Mouse (Mus musculus) cerebellum, adult 11 months (tissue): Measurements from ENCODE around the gene Zfp775.

Source experiments
- DNase-seq: peaks from one replicate; pipeline ENCODE4 v3.0.0; 2022

Gene Zfp775

GRCm38 (mm10) chr6:48628808-48629660 lies 27.2 kb downstream of the Zfp775 start:
- peak; percentile 52 for DNase-seq

DNA sequence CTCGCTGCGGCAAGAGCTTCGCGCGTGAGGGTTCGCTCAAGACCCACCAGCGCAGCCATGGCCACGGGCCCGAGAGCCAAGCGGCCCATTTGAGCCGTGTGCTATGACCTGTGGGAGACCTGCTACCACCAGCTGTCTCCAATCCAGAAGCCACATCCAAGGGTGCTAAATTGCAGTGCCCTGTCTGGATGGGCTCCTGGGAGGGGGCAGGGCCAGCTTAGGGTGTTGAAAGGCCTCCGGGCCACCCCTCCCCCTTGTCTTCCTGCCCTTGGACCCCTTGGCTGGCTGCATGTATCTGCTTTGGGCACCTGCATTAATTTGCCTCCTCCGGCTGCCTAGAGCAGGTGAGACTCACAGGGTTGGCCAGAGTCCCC lies 27.8 kb downstream of the Zfp775 start:
- DNase-seq: no peak

- DNase-seq: no peak
These were observed 29.0 kb downstream of the Zfp775 start for GRCm38 (mm10) chr6:48630831-48631230.

- no peak for DNase-seq
These were observed 33.2 kb downstream of the Zfp775 start for GRCm38 (mm10) chr6:48635105-48635504.

GRCm38 (mm10) chr6:48636515-48636914 lies 34.7 kb downstream of the Zfp775 start:
- DNase-seq: no peak

DNA sequence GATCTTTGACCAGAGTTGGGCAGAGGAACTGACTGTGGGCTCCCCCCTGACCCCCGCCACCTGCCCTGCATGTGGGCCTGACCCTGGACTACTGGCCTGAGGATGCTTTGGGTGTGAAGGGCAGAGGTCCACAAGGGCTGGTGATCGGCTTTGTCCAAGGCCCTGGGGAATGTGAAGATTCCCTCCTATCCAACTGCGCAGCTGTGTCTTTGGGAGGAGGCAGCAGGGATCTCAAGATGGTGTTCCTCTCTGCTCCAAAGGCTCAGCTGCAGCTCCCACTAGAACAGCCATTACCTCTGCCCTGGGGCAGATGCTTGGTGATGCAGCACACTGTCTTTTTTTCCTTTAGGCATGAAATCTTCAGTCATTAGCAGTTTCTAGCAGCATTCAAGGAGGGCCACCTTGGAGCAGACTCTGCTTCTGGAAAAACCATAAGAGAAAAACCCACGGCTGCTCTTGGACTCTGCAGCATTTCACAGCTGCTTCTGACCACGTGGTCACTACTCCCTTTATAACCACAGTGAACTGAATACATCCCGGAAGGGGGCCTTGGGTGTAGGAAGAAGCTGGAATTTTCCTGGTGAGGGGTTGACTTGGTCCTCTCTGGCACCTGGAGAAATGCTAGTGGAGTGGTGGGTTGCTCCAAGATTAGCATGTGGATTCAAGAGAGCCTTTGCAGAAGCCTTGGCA lies 36.1 kb downstream of the Zfp775 start:
- no peak for DNase-seq

GRCm38 (mm10) chr6:48638553-48638952 lies 36.7 kb downstream of the Zfp775 start:
- no peak for DNase-seq

- no peak for DNase-seq
These were observed 39.5 kb downstream of the Zfp775 start for GRCm38 (mm10) chr6:48641391-48641790.

DNA sequence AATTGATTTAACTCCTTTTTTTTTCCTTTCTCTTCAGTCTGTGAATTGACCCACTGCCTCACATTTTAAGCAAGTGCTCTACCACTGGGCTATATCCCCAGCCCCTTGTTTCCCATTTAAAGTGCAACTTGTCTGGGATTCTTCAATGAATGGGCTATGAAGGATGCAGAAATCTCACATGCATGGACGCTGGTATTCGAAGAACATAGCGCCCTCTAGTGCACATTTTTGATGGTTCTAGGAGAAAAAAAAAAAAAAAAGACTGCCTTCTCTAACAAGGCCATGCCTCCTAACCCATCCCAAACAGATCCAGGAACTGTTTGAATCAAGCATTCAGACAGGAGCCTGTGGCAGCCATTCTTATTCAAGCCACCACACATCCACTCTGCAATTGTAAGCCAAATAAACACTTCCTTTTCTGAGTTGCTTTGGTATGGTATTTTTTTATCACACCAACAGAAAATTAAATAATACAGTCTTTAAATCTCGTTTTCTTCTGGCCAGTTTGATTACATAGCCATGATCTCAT lies 41.0 kb downstream of the Zfp775 start:
- no peak for DNase-seq

- peak; percentile 50 for DNase-seq
These were observed 43.9 kb downstream of the Zfp775 start for GRCm38 (mm10) chr6:48645660-48646308.

GRCm38 (mm10) chr6:48646309-48646690 lies 44.4 kb downstream of the Zfp775 start:
- no peak for DNase-seq

DNA sequence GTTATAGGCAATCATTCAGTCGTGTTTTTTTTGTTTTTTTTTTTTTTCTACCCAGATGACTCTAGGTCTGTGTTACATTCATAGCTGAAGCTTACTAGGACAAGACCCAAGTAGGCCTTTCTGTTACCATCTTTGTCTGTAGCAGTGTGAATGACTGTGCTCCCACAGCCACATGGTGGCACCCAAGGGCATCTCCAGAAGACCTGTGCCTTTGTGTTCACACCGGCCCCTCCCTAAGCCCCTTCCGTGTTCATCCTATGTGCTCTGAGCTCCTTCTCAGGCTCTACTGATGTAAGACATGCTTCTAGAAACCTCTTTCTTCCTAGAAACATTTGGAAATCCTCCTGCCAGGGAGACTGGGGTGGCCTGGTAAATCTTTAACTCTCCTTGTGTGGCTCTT lies 45.1 kb downstream of the Zfp775 start, which contains the start of gene Gimap8:
TSS of gene Gimap8 (plus strand) at position 240 of the 400 bp plus-strand sequence.
- no peak for DNase-seq

- DNase-seq: no peak
These were observed 45.7 kb downstream of the Zfp775 start for GRCm38 (mm10) chr6:48647611-48648010.

GRCm38 (mm10) chr6:48648779-48649178 lies 46.9 kb downstream of the Zfp775 start:
- no peak for DNase-seq

DNA sequence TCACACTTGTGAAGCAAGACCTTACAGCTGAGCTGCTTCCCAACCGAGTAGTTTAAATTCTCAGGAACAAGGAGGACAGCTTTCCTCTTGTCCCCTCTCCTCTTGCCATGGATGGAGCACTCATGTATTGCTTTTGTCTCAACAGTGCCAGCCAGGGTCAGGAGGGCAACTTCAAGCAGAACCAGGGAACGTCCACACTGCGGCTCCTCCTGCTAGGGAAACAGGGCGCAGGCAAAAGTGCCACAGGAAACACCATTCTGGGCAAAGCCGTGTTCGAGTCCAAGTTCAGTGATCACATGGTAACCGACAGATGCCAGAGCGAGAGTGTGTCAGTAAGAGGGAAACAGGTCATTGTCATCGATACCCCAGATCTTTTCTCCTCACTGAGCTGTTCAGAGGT lies 48.2 kb downstream of the Zfp775 start:
- DNase-seq: no peak

DNA sequence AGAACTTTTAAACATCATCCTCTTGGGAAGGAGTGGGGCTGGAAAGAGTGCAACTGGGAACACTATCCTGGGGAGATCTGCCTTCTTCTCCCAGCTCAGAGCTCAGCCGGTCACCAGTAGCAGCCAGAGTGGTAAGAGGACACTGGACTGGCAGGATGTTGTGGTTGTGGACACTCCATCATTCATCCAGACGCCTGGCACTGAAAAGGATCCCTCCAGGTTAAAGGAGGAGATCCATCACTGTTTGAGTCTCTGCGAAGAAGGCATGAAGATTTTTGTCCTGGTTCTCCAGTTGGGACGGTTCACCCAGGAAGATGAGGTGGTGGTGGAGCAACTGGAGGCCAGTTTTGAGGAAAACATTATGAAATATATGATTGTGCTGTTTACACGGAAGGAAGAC lies 56.9 kb downstream of the Zfp775 start:
- DNase-seq: no peak

DNA sequence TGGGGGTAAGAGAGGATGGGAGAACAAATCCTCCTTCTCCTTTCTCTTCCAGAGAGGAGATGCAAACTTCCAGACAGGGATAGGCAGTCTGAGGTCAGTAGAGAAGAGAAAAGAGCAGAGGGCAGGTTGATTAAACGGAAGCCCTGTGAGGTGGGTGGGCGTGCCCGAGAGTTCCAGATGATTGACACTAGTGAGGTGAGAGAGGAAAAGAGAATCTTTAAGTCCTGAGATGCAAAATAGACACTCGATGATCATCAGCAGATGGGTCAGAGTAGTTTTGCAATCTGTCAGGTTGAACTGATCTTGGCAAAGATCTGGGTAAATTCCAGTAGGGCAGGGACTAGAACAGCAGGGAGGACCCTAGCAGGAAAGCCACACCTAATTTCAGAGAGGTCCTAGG lies 62.9 kb downstream of the Zfp775 start:
- DNase-seq: no peak

GRCm38 (mm10) chr6:48665471-48665870 lies 63.6 kb downstream of the Zfp775 start:
- no peak for DNase-seq

DNA sequence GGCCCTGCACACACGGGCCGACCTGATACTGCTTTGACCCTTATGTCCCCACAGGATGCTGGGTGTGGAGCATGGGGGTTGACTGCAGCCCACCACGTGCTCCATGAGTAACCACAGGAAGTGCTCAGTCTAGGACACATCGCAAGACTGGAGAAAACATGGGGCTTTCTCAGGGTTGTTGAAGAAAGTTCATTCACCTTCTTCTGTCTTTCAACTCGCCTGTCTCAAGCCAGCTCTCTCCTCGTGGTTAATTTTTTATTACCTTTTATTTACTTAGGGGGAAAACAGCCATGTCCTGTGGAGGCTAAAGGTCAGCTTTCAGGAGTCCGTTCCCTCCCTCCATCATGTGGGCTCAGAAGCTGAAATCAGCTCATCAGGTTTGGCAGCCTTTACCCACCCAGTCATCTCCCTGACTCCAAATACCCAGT lies 64.3 kb downstream of the Zfp775 start:
- DNase-seq: no peak

DNA sequence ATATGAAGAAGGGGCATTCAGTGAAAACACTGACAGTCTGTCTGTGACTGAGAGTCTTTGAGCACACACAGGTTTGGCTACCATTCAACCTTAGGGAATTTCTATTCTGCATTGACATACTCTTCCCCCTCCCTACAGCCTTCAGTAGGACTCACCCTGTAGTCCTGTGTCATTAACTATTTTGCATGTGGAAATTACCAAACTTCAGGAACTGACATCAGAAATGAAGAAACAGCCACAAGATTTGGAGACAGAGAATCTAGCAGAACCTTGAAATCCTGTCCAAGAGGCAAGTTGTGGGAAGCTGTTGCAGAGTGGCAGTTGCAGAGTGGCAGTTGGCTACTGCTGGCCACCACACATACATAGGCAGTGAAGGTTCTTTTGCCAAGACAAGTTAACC lies 66.2 kb downstream of the Zfp775 start:
- DNase-seq: no peak

GRCm38 (mm10) chr6:48669446-48669969 lies 67.6 kb downstream of the Zfp775 start:
- DNase-seq: no peak
